Mouse (Mus musculus) heart, postnatal 36 days (tissue): ENCODE measurements around the gene Psma2. TPM values are rescaled to one million over a fixed set of nuclear protein-coding genes. Genes with fewer than 3 reads are reported as not detected.

ENCODE experiments used
- DNase-seq, 2 experiments: peaks; one replicate each; pipeline ENCODE4 v3.0.0; 2021 to 2022
- intact Hi-C: fragments of 180-260 bp; cut with DNase I; formaldehyde crosslinking; loops from one replicate; pipeline ENCODE4 v1.15.1; 2025
- total RNA-seq, 2 experiments: library from RNA; stranded (reverse); gene quantifications; 2 replicates each; pipeline ENCODE4 v1.2.3; 2021

Gene Psma2
- 10 to 100 TPM; 54.9 to 55.0 TPM for total RNA-seq

DNA sequence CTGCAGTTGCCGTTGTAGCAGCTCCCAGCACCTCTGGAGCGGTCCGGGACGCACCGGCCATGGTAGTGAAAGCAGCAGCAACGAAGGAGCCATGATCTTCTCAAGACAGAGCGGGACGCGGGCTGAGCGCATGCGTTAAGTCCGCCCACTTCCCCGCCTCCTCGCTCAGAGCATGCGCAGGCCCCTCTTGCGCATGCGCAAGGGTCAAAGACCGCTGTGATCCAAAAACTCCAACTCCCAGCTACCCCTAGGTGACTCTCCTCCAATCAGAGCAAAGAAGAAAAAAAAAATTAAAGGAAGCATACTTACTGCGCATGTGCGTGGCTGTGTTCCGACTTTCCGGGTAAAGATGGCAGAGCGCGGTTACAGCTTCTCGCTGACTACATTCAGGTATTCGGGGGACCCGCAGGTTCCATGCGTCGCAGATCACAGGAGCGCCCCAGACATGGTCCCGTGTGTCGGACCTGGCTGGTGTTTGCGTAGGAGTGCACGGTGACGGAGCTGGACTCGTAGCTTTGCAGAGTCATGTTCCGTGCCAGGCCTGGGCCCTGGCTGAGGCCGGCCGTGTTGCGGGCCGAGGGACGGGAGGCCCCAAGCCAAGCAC lies at the start of gene Psma2, which contains the start of gene Mrpl32:
Psma2 (plus strand) TSS at position 315 of the 604 bp plus-strand sequence.
Mrpl32 (minus strand) TSS at position 240 of the 604 bp plus-strand sequence.
- peak; percentile 96 to 99 for DNase-seq
- intact Hi-C loops = loop anchor here (1.0 to 10.0 kb wide), 3 partner anchors 17 to 548 kb away; partner anchors contain the start of genes AW209491, Arid4b and Ggps1

DNA sequence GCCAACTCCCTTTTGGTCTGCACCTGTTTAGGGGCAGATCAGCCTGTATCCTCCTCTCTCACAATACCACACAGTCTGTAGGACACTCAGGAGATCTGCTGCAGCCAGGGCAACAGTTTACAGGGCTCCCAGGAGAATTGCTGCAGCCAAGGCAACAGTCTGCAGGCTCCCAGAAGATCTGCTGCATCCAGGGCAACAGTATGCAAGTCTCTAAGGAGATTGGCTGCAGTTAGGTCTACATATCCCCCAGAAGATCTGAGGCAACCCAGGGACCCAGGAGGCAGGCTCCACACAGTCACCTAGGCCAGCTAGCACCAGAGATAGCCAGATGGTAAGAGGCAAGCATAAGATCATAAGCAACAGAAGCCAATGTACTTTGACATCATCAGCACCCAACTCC lies 38.9 kb upstream of the Psma2 start:
- intact Hi-C loops = no loop called here
- no peak for DNase-seq

DNA sequence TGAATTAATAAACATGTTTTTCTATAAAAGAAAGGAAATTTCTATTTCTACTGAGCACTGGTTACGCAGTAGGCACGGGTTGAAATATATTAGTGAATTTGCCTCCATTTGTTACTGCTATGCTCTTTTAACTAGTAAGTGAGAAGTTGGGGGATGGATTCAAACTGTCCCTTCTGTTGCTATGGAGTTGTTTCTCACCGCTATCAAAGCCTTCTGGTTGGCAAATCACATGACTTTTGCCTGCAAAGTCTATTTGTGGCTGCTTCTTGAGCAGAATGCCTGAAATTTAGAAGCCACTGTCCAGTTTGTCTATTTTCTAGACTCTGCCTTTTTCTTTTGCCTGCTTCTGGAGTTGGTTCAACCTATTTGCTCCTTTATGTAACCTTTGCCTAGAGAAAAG lies 32.6 kb upstream of the Psma2 start:
- DNase-seq = no peak
- intact Hi-C loops = no loop called here

DNA sequence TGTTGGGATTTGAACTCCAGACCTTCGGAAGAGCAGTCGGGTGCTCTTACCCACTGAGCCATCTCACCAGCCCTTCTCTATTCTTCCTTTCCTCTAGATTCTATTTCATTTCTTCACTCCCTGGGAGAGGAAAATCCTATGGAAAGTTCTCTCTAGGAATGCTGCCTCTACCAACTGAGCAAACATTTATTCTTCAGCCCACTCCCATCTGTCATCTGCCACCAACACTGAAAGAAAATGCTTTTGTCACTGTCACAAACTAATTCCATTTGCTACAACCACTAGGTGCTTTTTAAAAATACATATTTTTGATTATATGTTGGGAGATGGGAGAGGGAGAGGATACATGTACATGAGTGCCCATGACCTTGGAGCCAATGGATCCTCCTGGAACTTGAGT lies 10.3 kb upstream of the Psma2 start:
- intact Hi-C loops = loop anchor here (10.0 kb wide), 1 partner anchor 708 kb away; no protein-coding TSS in a partner anchor
- DNase-seq = no peak

DNA sequence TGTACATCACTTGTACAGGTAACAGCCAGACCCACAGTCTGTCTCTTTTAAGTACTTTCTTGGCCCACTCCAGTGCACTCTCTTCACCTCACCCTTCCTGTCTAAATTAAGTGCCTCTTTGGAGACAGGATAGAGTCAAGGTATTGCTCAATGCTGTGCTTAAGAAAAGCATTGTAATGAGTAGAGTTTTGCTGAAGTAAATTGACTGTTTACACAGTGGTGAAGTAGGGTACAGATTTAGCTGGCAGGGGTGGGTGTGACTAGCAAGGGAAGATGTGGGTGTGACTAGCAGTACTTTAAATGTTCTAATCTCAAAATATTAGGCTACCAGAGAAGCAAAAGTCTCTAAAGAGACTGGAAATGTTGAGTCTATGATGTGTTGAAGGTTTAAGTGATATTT lies 5.4 kb upstream of the Psma2 start:
- intact Hi-C loops = loop anchor here (10.0 kb wide), 1 partner anchor 713 kb away; no protein-coding TSS in a partner anchor
- no peak for DNase-seq

DNA sequence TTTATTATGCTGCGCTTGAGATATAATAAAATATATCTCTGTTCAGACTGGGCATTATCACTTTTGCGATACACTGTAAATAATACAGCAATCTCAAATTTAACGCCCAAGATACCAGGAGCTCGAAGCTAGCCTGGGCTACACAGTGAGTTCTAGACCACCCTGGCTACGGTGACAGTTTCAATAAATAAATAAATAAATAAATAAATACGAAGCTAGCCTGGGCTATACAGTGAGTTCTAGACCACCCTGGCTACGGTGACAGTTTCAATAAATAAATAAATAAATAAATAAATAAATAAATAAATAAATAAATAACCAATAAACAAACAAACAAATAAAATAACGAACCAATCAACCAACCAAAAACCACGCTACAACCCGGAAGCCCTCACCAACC lies 577 bp upstream of the Psma2 start:
- intact Hi-C loops = loop anchor here (10.0 kb wide), 2 partner anchors 438 to 548 kb away; partner anchors contain the start of genes Arid4b and Ggps1
- no peak for DNase-seq

DNA sequence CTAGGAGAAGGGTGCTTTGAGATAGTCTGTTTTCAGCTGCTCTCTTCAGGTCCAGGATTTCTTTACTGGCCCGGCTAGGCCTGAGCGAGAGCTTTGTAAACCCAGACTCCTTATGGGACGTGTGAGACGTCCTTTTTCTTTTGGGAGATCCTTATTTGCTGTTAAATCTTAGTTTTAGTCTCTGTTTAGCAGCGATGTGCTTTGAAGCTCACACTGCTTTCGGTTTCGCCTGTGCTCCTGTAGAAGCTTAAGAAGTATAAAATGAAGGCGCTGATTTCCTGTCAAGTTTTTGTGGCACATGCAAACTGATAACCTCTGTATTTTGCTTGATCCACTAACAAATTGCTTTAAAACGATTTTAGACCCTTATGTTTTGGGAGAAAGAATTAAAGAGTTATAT lies 513 bp downstream of the Psma2 start:
- DNase-seq = no peak
- intact Hi-C loops = loop anchor here (1.0 to 10.0 kb wide), 3 partner anchors 17 to 549 kb away; partner anchors contain the start of genes AW209491, Arid4b and Ggps1

DNA sequence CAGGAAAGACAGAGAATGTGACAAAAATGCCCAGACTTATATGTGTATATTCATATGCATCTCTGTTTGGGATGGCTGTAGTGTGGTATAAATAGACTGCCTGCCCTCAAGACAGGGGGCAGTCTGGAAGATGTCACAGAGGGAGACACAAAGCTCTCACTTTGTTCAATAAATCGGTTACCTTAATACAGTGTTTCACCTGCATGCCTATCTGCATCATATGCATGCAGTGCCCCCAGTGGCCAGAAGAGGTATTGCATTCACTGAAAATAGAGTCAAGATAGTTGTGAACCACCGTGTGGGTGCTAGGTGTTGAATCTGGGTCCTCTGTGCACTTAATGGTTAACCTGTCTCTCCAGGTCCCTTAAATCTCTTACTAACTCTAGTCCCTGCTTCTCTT lies 5.7 kb downstream of the Psma2 start:
- intact Hi-C loops = loop anchor here (10.0 kb wide), 2 partner anchors 444 to 554 kb away; partner anchors contain the start of genes Arid4b and Ggps1
- peak; percentile 57 to 67 for DNase-seq

DNA sequence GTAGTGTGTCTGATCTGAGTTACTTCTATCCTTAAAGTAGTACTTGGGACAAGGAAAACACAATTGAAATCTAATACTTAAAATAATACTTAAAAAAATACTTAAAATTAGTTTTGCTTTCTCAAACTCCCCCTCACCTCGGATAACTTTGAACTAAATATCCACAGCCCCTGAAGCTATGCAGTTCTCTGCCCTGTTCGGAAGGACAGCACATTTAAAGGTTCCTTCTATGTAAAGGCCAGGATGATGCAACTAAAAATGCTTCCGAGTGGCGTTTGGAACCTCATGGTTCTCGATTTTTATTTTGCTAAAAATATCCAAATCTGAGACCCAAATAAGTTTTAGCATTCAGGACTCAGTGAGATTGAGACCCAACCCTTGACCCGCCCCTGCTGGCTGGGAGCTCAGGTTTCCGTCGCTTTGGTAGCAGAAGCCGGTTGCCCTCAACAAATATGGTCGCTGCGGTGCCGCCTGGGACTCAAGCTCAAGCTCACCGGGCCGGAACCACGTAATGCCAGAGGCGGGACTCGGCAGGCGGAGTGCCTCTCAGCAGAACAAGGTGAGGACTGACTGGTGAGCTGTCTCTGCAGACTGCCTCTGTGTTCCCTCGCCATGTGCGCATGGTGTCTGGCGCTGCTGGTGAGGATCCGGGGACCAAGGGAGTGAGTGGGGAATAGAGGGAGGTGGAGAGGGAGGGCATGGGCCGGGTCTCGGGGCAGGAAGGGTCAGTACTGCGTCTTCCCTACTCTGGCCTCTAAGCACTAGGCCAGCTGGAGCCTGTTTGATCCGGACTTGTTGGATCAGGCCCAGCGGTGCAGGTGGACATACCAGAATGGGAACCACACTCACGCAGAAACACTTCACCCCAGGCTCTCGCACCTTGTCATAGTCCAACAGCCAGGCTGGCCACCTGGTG lies 16.9 kb downstream of the Psma2 start, which contains the start of gene AW209491:
AW209491 (plus strand) TSS at position 429 of the 916 bp plus-strand sequence.
- peak; percentile 95 to 96 for DNase-seq
- intact Hi-C loops = loop anchor here (1.0 kb wide), 1 partner anchor 17 kb away; the partner anchor contains the start of genes Mrpl32 and Psma2

DNA sequence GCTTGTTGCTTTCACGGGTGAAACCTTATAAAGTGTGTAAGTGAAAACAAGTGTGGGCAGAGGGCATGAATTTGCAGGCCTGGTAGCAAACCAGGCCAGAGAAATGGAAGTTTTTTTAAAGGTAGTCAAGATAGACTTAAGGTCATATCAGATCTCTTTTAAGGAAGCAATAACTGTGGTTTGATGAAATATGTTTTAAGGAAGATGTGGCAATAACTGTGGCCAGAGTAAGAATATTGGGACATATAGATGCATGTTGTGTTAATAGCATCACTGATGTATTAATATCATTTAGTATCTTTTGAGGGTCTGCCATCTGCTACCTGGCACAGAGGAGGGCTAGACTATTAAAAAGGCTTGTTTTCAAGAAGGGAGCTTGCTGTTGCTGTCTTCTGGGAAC lies 27.0 kb downstream of the Psma2 start:
- DNase-seq = no peak
- intact Hi-C loops = no loop called here

DNA sequence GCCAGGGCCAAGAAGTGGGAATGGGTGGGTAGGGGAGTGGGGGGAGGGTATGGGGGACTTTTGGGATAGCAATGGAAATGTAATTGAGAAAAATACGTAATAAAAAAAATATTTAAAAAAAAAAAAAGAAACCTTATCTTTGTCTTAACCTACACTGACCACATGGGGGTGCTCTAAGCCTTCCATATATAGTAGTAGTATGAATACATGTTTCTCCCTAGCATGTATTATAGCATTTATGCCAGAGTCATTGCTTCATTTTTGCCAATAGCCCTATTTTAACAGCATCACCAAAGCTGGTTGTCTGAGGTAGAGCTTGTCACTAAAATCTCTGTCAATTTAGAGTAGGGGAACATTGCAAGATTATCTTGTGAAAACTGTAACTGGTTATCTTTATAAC lies 36.3 kb downstream of the Psma2 start:
- intact Hi-C loops = loop anchor here (1.0 kb wide), 1 partner anchor 1110 kb away; no protein-coding TSS in a partner anchor
- DNase-seq = no peak

DNA sequence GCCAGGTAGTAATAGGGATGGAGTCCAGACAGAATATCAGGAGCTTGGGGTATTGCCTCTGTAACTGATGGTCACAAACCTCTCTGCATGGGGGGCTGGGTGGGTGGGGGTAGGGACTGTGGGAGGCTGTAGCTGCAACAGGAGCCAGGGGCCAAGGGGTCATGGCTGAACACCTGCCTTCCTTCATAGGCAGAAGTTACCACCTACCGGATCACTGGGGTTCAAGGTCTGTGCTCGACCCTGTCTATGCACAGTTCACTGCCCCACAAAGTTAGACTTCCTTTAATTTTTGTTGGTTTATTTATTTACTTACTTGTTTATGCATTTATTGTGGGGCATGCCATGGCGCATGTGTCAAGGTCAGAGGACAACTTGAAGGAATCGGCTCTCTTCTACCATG lies 54.1 kb downstream of the Psma2 start:
- intact Hi-C loops = no loop called here
- no peak for DNase-seq

DNA sequence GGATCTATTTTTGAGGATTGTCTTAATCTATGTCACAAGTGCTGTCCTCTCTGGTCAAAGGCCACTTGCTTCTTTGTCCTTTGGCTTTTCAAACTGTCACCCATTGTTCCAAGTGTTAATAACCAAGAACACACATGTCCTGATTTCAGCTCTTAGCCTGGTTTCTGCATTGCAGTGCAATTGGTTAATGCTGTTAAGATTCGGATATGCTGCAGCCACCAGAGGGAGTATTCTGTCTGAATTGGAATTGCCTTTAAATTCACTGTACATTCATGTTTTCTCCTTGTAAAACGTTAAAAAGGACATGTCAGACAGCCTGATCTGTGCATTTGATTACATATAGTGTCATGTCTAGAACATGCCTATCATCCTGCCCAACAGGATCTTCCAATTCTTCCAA lies 57.3 kb downstream of the Psma2 start:
- intact Hi-C loops = no loop called here
- no peak for DNase-seq

DNA sequence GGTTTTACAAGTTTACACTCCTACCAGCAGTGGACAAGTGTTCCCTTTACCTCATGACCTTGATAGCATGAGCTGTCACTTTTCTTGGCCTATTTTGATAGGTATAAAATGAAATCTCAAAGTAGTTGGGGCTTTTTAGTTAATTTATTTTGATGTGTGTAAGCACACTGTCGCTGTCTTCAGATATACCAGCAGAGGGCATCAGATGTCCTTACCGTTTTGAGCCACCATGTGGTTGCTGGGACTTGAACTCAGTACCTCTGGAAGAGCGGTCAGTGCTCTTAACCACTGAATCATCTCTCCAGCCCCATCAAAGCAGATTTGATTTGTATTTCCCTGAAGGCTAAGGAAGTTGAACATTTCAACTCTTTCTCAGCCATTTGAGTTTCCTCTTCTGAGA lies 75.9 kb downstream of the Psma2 start:
- intact Hi-C loops = no loop called here
- no peak for DNase-seq

DNA sequence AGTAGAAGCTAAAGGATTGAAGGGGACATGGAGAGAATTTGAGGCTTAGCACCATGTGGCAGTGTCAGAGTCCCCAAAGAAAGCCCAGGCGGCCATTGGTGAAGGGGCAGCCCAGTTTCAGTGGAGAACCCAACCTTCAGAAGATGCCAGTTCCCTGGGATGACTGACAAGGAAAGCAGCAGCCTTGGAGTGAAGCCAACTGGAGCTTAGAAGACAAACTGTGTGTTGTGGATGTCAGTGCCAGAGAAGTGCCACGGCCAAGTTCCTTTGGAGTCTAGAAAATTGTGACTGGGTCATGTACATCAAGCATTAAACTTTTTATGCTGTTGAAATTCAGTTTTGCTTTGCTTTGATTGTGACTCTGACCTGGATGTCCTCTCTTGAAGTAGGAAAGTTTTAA lies 103.8 kb downstream of the Psma2 start:
- DNase-seq = no peak
- intact Hi-C loops = no loop called here

DNA sequence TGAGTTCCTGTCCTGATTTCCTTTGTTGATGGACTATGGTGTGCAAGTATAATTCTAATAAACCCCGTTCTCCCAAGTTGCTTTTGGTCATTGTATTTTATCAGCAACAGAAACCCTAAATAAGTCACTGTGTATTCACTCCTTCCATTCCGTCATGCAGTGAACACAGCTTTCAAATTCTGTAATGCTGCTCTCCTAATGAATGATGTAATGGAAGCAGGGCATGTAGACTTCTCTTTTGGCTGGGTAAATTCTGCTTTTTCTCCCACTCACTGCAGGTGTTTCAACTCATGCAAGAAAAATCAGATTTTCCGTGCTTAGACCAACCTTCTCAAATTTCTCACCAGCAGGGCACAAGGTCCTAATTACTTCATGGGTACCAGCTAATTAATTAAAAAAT lies 104.7 kb downstream of the Psma2 start:
- intact Hi-C loops = no loop called here

More for the DNA sequence above, 104.7 kb downstream of the Psma2 start:
- DNase-seq = no peak

Other genes starting within 250 kb of the Psma2 start
- under 1 TPM; 0.05 to 0.64 TPM for gene Hecw1, start 90.0 kb upstream of the Psma2 start, total RNA-seq
- 10 to 100 TPM; 45.7 to 46.2 TPM for gene Mrpl32, start 75 bp upstream of the Psma2 start, total RNA-seq
- 10 to 100 TPM; 10.1 to 11.0 TPM for gene AW209491, start 16.9 kb downstream of the Psma2 start, total RNA-seq